Mouse (Mus musculus) macrophage (primary cell): ENCODE measurements around the gene Kalrn. TPM values are rescaled to one million over a fixed set of nuclear protein-coding genes. Genes with fewer than 3 reads are reported as not detected.

Experiments
- H3K27ac ChIP-seq: fragments of 350-480 bp; formaldehyde crosslinking; 2 replicates; pipeline ENCODE4 v1.9.0; 2021
- H3K36me3 ChIP-seq: fragments of 350-480 bp; formaldehyde crosslinking; 2 replicates; pipeline ENCODE4 v1.9.0; 2021; ENCODE audit errors: inconsistent target
- H3K4me3 ChIP-seq: fragments of 350-480 bp; formaldehyde crosslinking; 2 replicates; pipeline ENCODE4 v1.9.0; 2021; ENCODE audit errors: inconsistent target
- H3K79me2 ChIP-seq: fragments of 350-480 bp; formaldehyde crosslinking; 2 replicates; pipeline ENCODE4 v1.9.0; 2021; ENCODE audit errors: inconsistent target
- WGBS: methylation state at CpG from one replicate; pipeline ENCODE4 v1.1.7; 2026; ENCODE audit warnings: inconsistent platforms; ENCODE audit not compliant: missing documents; 5-methylcytosine and 5-hydroxymethylcytosine counted together
- polyA plus RNA-seq: library from polyadenylated mRNA; stranded (reverse); fragments of 250-400 nt; gene quantifications from 3 replicates; pipeline ENCODE4 v1.2.4, GENCODE M21; 2018; ENCODE audit warnings: inconsistent platforms

Gene Kalrn
- polyA plus RNA-seq, 1 experiment from 2014 or later = 0.32 TPM

GRCm38 (mm10) chr16:34351575-34352150 is 221.7 kb downstream of the Kalrn start:
- no peak overlapping the region for H3K4me3 ChIP-seq
- no peaks in the 10 kb centered on the region for H3K79me2 ChIP-seq
- no peaks in the 10 kb centered on the region for H3K36me3 ChIP-seq
- WGBS = 92% methylated on average over 7 of the region's 7 CpGs
- H3K27ac ChIP-seq = no peak overlapping the region

- 74% methylated on average over 10 of the region's 10 CpGs for WGBS
- Histone ChIP-seq H3K36me3 (no peaks in the 10 kb centered on the region), H3K27ac (no peak overlapping the region), H3K4me3 (no peak overlapping the region), H3K79me2 (no peaks in the 10 kb centered on the region)
Measured at GRCm38 (mm10) chr16:34347574-34347973, 225.8 kb downstream of the Kalrn start.

- Histone ChIP-seq H3K36me3 (no peaks in the 10 kb centered on the region), H3K27ac (no peak overlapping the region), H3K4me3 (no peak overlapping the region), H3K79me2 (no peaks in the 10 kb centered on the region)
- 73% methylated on average over 8 of the region's 8 CpGs for whole genome bisulfite sequencing
Measured at GRCm38 (mm10) chr16:34344895-34345876, 228.1 kb downstream of the Kalrn start.

GRCm38 (mm10) chr16:34343968-34344367 is 229.4 kb downstream of the Kalrn start:
- no peak overlapping the region for H3K4me3 ChIP-seq
- H3K36me3 ChIP-seq = no peaks in the 10 kb centered on the region
- no peaks in the 10 kb centered on the region for H3K79me2 ChIP-seq
- WGBS = 93% methylated on average over 1 of the region's 1 CpGs
- H3K27ac ChIP-seq = no peak overlapping the region

GRCm38 (mm10) chr16:34343161-34343560 is 230.2 kb downstream of the Kalrn start:
- Histone ChIP-seq H3K27ac (no peak overlapping the region), H3K4me3 (no peak overlapping the region), H3K79me2 (no peaks in the 10 kb centered on the region), H3K36me3 (no peaks in the 10 kb centered on the region)
- WGBS = 85% methylated on average over 4 of the region's 4 CpGs

GRCm38 (mm10) chr16:34342369-34343160 is 230.8 kb downstream of the Kalrn start:
- Histone ChIP-seq H3K27ac (no peak overlapping the region), H3K4me3 (no peak overlapping the region), H3K79me2 (no peaks in the 10 kb centered on the region), H3K36me3 (no peaks in the 10 kb centered on the region)
- WGBS = 43% methylated on average over 7 of the region's 7 CpGs

GRCm38 (mm10) chr16:34334919-34335318 is 238.4 kb downstream of the Kalrn start:
- no peak overlapping the region for H3K4me3 ChIP-seq
- no peaks in the 10 kb centered on the region for H3K79me2 ChIP-seq
- no peak overlapping the region for H3K27ac ChIP-seq
- WGBS = 64% methylated on average over 4 of the region's 4 CpGs
- no peaks in the 10 kb centered on the region for H3K36me3 ChIP-seq

- no peak overlapping the region for H3K4me3 ChIP-seq
- 90% methylated on average over 5 of the region's 5 CpGs for WGBS
- H3K36me3 ChIP-seq = no peaks in the 10 kb centered on the region
- no peaks in the 10 kb centered on the region for H3K79me2 ChIP-seq
- H3K27ac ChIP-seq = no peak overlapping the region
Measured at GRCm38 (mm10) chr16:34331630-34332029, 241.7 kb downstream of the Kalrn start.

- Histone ChIP-seq H3K36me3 (no peaks in the 10 kb centered on the region), H3K4me3 (no peak overlapping the region), H3K27ac (no peak overlapping the region), H3K79me2 (no peaks in the 10 kb centered on the region)
- 92% methylated on average over 9 of the region's 9 CpGs for WGBS
Measured at GRCm38 (mm10) chr16:34329876-34330275, 243.5 kb downstream of the Kalrn start.

- H3K36me3 ChIP-seq = no peaks in the 10 kb centered on the region
- H3K27ac ChIP-seq = no peak overlapping the region
- 87% methylated on average over 12 of the region's 12 CpGs for WGBS
- H3K79me2 ChIP-seq = no peaks in the 10 kb centered on the region
- no peak overlapping the region for H3K4me3 ChIP-seq
Measured at GRCm38 (mm10) chr16:34329431-34329873, 243.9 kb downstream of the Kalrn start.

- 87% methylated on average over 5 of the region's 5 CpGs for WGBS
- Histone ChIP-seq H3K4me3 (no peak overlapping the region), H3K36me3 (no peaks in the 10 kb centered on the region), H3K27ac (no peak overlapping the region), H3K79me2 (no peaks in the 10 kb centered on the region)
Measured at GRCm38 (mm10) chr16:34327890-34328289, 245.4 kb downstream of the Kalrn start.

- no peaks in the 10 kb centered on the region for H3K36me3 ChIP-seq
- H3K79me2 ChIP-seq = no peaks in the 10 kb centered on the region
- H3K27ac ChIP-seq = no peak overlapping the region
- no peak overlapping the region for H3K4me3 ChIP-seq
- WGBS = 39% methylated on average over 3 of the region's 3 CpGs
Measured at GRCm38 (mm10) chr16:34325869-34326268, 247.5 kb downstream of the Kalrn start.

- Histone ChIP-seq H3K27ac (no peak overlapping the region), H3K79me2 (no peaks in the 10 kb centered on the region), H3K36me3 (no peaks in the 10 kb centered on the region), H3K4me3 (no peak overlapping the region)
- 74% methylated on average over 4 of the region's 4 CpGs for WGBS
Measured at GRCm38 (mm10) chr16:34325161-34325560, 248.2 kb downstream of the Kalrn start.

GRCm38 (mm10) chr16:34324735-34325134 is 248.6 kb downstream of the Kalrn start:
- H3K79me2 ChIP-seq = no peaks in the 10 kb centered on the region
- WGBS = 72% methylated on average over 3 of the region's 3 CpGs

More at GRCm38 (mm10) chr16:34324735-34325134, 248.6 kb downstream of the Kalrn start:
- H3K4me3 ChIP-seq = no peak overlapping the region
- H3K36me3 ChIP-seq = no peaks in the 10 kb centered on the region
- no peak overlapping the region for H3K27ac ChIP-seq
